Mouse (Mus musculus) lung, postnatal 10 days (tissue): ENCODE measurements around the gene Scpep1.
A peak's percentile ranks its signal among the peaks of the same experiment; 100 is the strongest.
"Not testable (repeated sequence)": the region's sequence is repeated elsewhere in the genome, so short reads cannot be mapped to it uniquely, and the experiment has no call there.

Experiments used
- DNase-seq: peaks from one replicate; pipeline ENCODE4 v3.0.0; 2021

Gene Scpep1

DNA sequence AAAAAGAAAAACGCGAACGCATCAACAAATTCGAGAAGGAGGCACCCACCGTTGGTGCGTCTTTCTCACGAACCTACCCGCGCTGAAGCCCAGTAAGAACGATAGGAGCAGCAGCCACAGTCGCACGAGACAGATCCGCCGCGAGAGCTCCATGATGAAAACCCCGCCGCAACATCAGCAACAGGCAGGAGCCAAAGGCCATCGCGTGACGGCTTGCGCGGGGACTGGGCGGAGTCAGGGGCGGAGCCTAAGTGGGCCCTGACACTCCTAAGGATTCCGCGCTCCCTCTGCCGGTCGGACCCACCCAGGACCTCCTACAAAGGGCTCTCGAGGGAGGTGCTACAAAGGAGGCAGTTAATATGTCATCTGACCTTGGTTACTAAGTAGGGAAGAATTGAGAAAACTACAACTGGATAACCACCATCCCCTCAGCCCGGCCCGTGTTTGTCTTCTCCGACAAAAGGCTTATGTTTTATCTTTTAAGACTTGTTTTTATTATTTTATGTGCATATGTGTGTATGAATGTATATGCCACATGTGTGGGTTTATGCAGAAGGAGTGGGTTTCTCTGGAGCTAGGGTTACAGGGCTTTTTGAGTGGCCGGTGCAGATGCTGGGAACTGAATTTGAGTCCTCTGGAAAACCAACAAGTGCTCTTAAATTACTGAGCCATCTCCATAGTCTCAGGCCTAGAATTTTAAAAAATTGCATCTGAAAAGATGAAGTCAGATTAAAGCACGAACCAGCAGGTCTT lies at the start of gene Scpep1:
Gene Scpep1 (minus strand): TSS at position 249 of the 753 bp plus-strand sequence.
- DNase-seq: peak; percentile 99

GRCm38 (mm10) chr11:89003726-89004125 lies 48.5 kb upstream of the Scpep1 start:
- DNase-seq: no peak

DNA sequence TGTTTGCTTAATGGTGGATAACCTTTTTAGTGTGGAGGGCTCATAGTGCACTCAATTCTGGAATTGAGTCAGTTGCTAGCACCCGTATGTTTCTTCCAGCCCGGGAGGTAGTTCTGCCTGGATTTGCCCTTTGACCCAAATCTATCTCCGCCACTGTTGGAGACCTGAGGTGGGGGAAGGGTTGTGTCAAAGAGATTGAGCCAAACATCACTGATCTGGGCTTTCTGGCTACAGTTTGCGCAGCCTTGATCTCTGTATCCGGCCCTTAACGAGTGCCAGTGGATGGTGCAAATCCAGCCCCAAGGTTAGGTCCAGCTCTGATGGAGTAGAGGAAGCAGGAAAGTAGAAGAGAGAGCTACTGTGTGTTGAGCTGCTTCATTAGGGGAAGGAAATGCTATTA lies 47.8 kb upstream of the Scpep1 start:
- DNase-seq: no peak

GRCm38 (mm10) chr11:89002621-89003020 lies 47.4 kb upstream of the Scpep1 start:
- DNase-seq: no peak

- no peak for DNase-seq
Measured at GRCm38 (mm10) chr11:89002068-89002467, 46.8 kb upstream of the Scpep1 start.

DNA sequence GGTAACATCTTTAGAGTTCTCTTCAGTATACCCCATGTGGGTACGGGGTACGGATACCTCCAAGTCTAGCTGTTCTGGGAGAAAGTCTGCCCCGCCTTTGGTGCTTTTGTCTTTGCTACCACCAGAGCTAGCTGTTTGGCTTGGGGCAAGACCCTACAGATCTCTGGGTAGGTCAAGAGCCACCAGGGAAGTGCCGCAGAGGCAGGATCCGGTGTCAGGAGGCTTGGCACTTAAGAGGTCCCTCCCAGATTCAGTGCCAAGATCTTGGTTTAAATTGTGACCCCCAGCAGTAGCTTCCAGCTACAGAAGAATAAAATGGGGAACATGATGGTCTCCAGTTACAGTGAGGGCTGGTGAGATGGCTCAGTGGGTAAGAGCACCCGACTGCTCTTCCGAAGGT lies 46.3 kb upstream of the Scpep1 start:
- DNase-seq: no peak

GRCm38 (mm10) chr11:89000527-89000819 lies 45.2 kb upstream of the Scpep1 start:
- no peak for DNase-seq

- no peak for DNase-seq
Measured at GRCm38 (mm10) chr11:88999723-89000526, 44.7 kb upstream of the Scpep1 start.

GRCm38 (mm10) chr11:88998974-88999722 lies 43.9 kb upstream of the Scpep1 start, which contains the start of gene Trim25:
Gene Trim25 (plus strand): TSS chr11:88999376.
- peak; percentile 97 for DNase-seq

- no peak for DNase-seq
Measured at GRCm38 (mm10) chr11:88998406-88998805, 43.1 kb upstream of the Scpep1 start.

GRCm38 (mm10) chr11:88997343-88997742 lies 42.1 kb upstream of the Scpep1 start:
- not testable (repeated sequence) for DNase-seq

DNA sequence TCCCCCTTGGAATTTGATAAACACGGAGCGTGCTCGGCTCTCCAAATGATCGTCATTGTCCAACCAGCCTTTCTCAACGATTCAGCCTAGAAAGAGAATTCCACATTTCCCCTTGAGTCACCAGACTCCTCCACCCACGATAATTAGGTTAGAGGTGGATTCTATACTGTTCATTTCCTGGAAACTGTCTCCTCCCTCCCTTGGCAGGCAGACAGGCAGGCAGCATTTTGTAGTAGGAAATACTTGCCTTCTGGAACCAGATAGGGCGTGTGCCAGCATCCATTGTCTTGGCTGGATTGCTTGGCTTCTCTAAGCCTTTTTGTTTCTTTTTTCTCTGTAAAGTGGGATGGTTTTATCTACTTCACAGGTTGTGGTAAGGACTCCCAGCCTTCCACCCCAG lies 41.2 kb upstream of the Scpep1 start:
- DNase-seq: peak; percentile 77

- no peak for DNase-seq
Measured at GRCm38 (mm10) chr11:88995616-88996015, 40.4 kb upstream of the Scpep1 start.

- DNase-seq: no peak
Measured at GRCm38 (mm10) chr11:88994492-88994891, 39.2 kb upstream of the Scpep1 start.

DNA sequence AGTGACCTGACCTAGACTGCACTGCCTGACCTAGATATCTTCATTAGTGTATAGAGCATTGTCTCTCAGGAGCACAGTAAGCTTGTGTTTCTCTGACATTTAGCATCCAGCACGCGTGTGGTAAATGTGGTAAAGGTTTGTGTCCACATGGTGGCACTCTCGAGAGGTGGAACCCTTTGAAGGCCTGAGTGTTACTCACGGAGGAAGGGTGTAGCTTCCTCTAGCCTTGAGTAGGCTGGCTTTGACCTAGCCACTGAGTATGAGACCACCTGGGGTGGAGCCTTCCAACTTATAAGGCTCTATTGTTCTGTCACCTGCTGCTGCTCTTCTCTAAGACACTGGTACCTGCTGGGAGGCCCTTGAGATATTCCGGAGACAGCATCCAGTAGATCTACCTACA lies 38.4 kb upstream of the Scpep1 start:
- peak; percentile 87 for DNase-seq

- no peak for DNase-seq
Measured at GRCm38 (mm10) chr11:88993186-88993585, 37.9 kb upstream of the Scpep1 start.

- peak; percentile 48 for DNase-seq
Measured at GRCm38 (mm10) chr11:88989530-88989929, 34.3 kb upstream of the Scpep1 start.

DNA sequence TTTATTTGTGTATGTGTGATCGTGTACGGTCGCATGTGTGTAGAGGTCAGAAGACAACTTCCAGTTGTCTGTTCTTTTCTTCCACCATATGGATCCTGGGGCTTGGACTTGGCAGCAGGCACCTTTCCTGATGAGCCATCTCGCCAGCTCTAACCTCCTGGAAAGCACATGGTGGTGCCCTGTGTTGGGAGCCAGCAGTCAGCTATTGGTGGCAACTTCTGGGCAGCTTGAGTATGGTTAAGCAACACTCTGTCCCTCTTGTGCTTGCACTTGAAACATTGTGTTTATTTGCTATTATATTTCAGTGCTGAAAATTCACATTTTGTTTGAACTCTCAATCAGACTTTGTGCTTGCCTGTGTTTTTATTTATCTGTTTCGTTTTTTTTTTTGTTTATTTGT lies 33.7 kb upstream of the Scpep1 start:
- no peak for DNase-seq

DNA sequence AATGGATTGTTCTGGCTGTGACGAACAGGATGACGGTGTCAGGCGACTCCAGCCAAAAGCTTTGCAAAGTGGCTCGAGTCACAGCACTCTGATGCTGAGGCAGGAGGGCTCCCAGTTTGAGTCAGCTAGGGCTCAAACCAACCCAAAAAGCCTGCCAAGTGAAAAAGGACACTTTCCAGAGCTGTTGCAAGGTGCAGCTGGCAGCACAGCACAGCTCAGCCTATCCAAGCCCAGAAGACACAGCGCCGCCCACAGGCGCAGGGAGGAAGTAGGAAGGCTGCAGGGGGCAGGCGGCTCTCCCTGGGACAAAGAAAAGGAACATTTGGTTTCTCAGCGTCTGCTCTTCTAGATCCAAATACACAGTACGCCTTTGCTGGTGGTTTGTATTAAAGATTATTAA lies 31.4 kb upstream of the Scpep1 start:
- DNase-seq: no peak

- DNase-seq: no peak
Measured at GRCm38 (mm10) chr11:88981337-88981736, 26.1 kb upstream of the Scpep1 start.

GRCm38 (mm10) chr11:88977188-88977587 lies 21.9 kb upstream of the Scpep1 start:
- no peak for DNase-seq

- no peak for DNase-seq
Measured at GRCm38 (mm10) chr11:88976320-88976719, 21.1 kb upstream of the Scpep1 start.
